Mouse (Mus musculus) embryonic fibroblast, embryonic 13.5 days (primary cell): Measurements from ENCODE around the gene Rapgefl1.

Experiments used
- CTCF ChIP-seq: IDR thresholded peaks from 2 replicates; pipeline ENCODE4 v1.5.1; 2011; ENCODE audit warnings: mild to moderate bottlenecking, control low read depth, low read length, moderate library complexity, borderline replicate concordance; ENCODE audit not compliant: insufficient read depth
- POLR2A ChIP-seq: IDR thresholded peaks from 2 replicates; pipeline ENCODE4 v1.6.1; 2011; ENCODE audit warnings: low read depth, mild to moderate bottlenecking, control low read depth, low read length, moderate library complexity

GRCm38 (mm10) chr11:98794469-98795014 lies 42.0 kb upstream of the Rapgefl1 start:
- TF ChIP-seq CTCF (no peak), POLR2A (peak; percentile 52)
